Comparison of ENCODE assay signal across 16 mouse cellular contexts in genomic region chr10:86114431-86114848, GRCm38 (mm10).
DNase-seq lines count a peak whose midpoint lies in the region; ATAC-seq and TF ChIP-seq lines count a peak whose summit lies in the region.
"Had no signal": no experiment of that assay in that cellular context is flagged by ENCODE, and none has a peak within 500 bp of the region (broad histone marks: within the 10 kb centered on the region; RNA-seq: fewer than 3 reads in every experiment).

No protein-coding gene starts in this region.

- no peak for TF ChIP-seq EP300 in heart, adult 2 months (IDR thresholded peaks at IDR 0.05; ENCODE audit: insufficient read depth, low read depth, low read length)

- H3K4me1 ChIP-seq in heart, adult 2 months (ENCODE audit: control insufficient read depth, insufficient read depth, low read length), result peaks cover 2% of the 10 kb centered on the region; the same call in 1 of the 2 replicates
- no peaks in the 10 kb centered on the region; the same call in 1 of the 2 replicates for H3K4me1 ChIP-seq in lung, adult 2 months (ENCODE audit: control insufficient read depth, insufficient read depth, low read length)
- H3K4me1 ChIP-seq in kidney, embryonic 16.5 days (ENCODE audit: insufficient read depth, low read length), result peaks cover 4% of the 10 kb centered on the region; the same call in 1 of the 2 replicates
- H3K4me1 ChIP-seq in midbrain, embryonic 11.5 days (ENCODE audit: control insufficient read depth, insufficient read depth, low read length), result no peaks in the 10 kb centered on the region
- H3K4me1 ChIP-seq: stomach, embryonic 15.5 days had no signal

- no peaks in the 10 kb centered on the region for H3K27me3 ChIP-seq in heart, adult 2 months (ENCODE audit: control insufficient read depth, insufficient read depth, low read length)
- no peaks in the 10 kb centered on the region for H3K27me3 ChIP-seq in kidney, embryonic 16.5 days (ENCODE audit: insufficient read depth, low read length)
- H3K27me3 ChIP-seq in midbrain, embryonic 11.5 days (ENCODE audit: control insufficient read depth, insufficient read depth, low read length), result no peaks in the 10 kb centered on the region
- H3K27me3 ChIP-seq: CH12.LX; stomach, embryonic 15.5 days had no signal

- no peak for TF ChIP-seq CTCF in heart, adult 2 months (IDR thresholded peaks at IDR 0.05)
- no peak for TF ChIP-seq CTCF in lung, adult 2 months (IDR thresholded peaks at IDR 0.05; ENCODE audit: insufficient read depth, low read length)
- TF ChIP-seq CTCF in layer of hippocampus, adult 2 months (conservative IDR thresholded peaks at IDR 0.05), result no peak

- no peaks in the 10 kb centered on the region for H3K79me2 ChIP-seq in heart, adult 2 months (replicated peaks; ENCODE audit: control insufficient read depth, insufficient read depth, low read length)

- intact Hi-C loops in heart, adult 2 months (cut with DNase I), result no loop called here
- intact Hi-C loops in heart, postnatal 25 days (cut with DNase I), result no loop called here

- H3K9me3 ChIP-seq in kidney, embryonic 16.5 days (ENCODE audit: low read length), result no peaks in the 10 kb centered on the region
- H3K9me3 ChIP-seq in midbrain, embryonic 11.5 days (ENCODE audit: control insufficient read depth, low read length), result no peaks in the 10 kb centered on the region
- H3K9me3 ChIP-seq: forebrain, embryonic 10.5 days; stomach, embryonic 15.5 days had no signal

- 38% methylated on average over 5 of the region's 5 CpGs for WGBS in heart, adult 2 months
- 37% methylated on average over 5 of the region's 5 CpGs for WGBS in lung, adult 2 months
- 6% methylated on average over 5 of the region's 5 CpGs for WGBS in kidney, embryonic 16.5 days
- 48% methylated on average over 5 of the region's 5 CpGs for WGBS in midbrain, embryonic 11.5 days

- H3K4me3 ChIP-seq in heart, adult 2 months, result no peak overlapping the region
- no peak overlapping the region for H3K4me3 ChIP-seq in lung, adult 2 months (replicated peaks; ENCODE audit: extremely low read depth, low read depth, low read length)
- no peak overlapping the region for H3K4me3 ChIP-seq in kidney, embryonic 16.5 days (ENCODE audit: low read length)
- no peak overlapping the region for H3K4me3 ChIP-seq in layer of hippocampus, adult 2 months
- no peak overlapping the region for H3K4me3 ChIP-seq in midbrain, embryonic 11.5 days (ENCODE audit: low read depth, low read length)
- H3K4me3 ChIP-seq: forebrain, embryonic 10.5 days; stomach, embryonic 15.5 days had no signal

- H3K9ac ChIP-seq in heart, adult 2 months (ENCODE audit: low read depth, low read length), result no peak overlapping the region
- no peak overlapping the region for H3K9ac ChIP-seq in kidney, embryonic 16.5 days (replicated peaks; ENCODE audit: low read length)
- H3K9ac ChIP-seq in midbrain, embryonic 11.5 days (ENCODE audit: low read length), result no peak overlapping the region
- H3K9ac ChIP-seq: liver, embryonic 14.5 days; stomach, embryonic 15.5 days had no signal

- H3K27ac ChIP-seq in heart, adult 2 months, result peak overlapping the region; percentile 68
- no peak overlapping the region for H3K27ac ChIP-seq in kidney, embryonic 16.5 days (ENCODE audit: low read length)
- H3K27ac ChIP-seq in layer of hippocampus, adult 2 months, result no peak overlapping the region
- H3K27ac ChIP-seq in midbrain, embryonic 11.5 days (ENCODE audit: low read depth, low read length), result no peak overlapping the region
- H3K27ac ChIP-seq: forebrain, embryonic 10.5 days; liver, embryonic 14.5 days; stomach, embryonic 15.5 days had no signal

- H3K4me2 ChIP-seq in kidney, embryonic 16.5 days (replicated peaks; ENCODE audit: low read depth, low read length), result no peak overlapping the region
- no peak overlapping the region for H3K4me2 ChIP-seq in midbrain, embryonic 11.5 days
- H3K4me2 ChIP-seq: stomach, embryonic 15.5 days had no signal

- peak in 1 of 2 experiments; percentile 18 for DNase-seq in heart, adult 2 months
- DNase-seq in heart, postnatal 25 days (ENCODE audit: low spot score), result no peak
- peak; percentile 22 for DNase-seq in lung, postnatal 14 days
- no peak for DNase-seq in lung, adult 2 months
- no peak for DNase-seq in layer of hippocampus, adult 2 months (ENCODE audit: low spot score in 2 of 2)
- DNase-seq in midbrain, embryonic 11.5 days (ENCODE audit: low spot score, missing footprints), result no peak
- DNase-seq: adrenal gland, postnatal 25 days; cerebellum, adult 11 months; cerebellum, postnatal 25 days; layer of hippocampus, postnatal 36 days; thymus, adult 2 months had no signal

- 0 out of 2 replicates have a peak, but pooled peaks have one; percentile 15 for TF ChIP-seq POLR2A in heart, adult 2 months (IDR thresholded peaks at IDR 0.05; ENCODE audit: insufficient read depth, low read depth, low read length)
- TF ChIP-seq POLR2A in lung, adult 2 months (IDR thresholded peaks at IDR 0.05; ENCODE audit: borderline replicate concordance, extremely low read depth, low read depth, low read length), result no peak

- no peaks in the 10 kb centered on the region for H3K36me3 ChIP-seq in heart, adult 2 months (ENCODE audit: control insufficient read depth, insufficient read depth, low read length)
- H3K36me3 ChIP-seq in kidney, embryonic 16.5 days (ENCODE audit: insufficient read depth, low read length), result no peaks in the 10 kb centered on the region
- no peaks in the 10 kb centered on the region for H3K36me3 ChIP-seq in midbrain, embryonic 11.5 days (ENCODE audit: control insufficient read depth, insufficient read depth, low read length)
- H3K36me3 ChIP-seq: forebrain, embryonic 10.5 days; stomach, embryonic 15.5 days had no signal

- ATAC-seq in kidney, embryonic 16.5 days (ENCODE audit: low FRiP score, low TSS enrichment), result peak; percentile 84; the same call in 1 of the 2 replicates
- no peak for ATAC-seq in midbrain, embryonic 11.5 days (ENCODE audit: low FRiP score)
